Mouse (Mus musculus): ENCODE data around the gene Csnk1g1. TPM values are rescaled to one million over a fixed set of nuclear protein-coding genes. Genes with fewer than 3 reads are reported as not detected.
A peak's percentile ranks its signal among the peaks of the same experiment; 100 is the strongest.

Csnk1g1 gene
- polyA plus RNA-seq, 1 experiment, result 22.4 TPM

DNA sequence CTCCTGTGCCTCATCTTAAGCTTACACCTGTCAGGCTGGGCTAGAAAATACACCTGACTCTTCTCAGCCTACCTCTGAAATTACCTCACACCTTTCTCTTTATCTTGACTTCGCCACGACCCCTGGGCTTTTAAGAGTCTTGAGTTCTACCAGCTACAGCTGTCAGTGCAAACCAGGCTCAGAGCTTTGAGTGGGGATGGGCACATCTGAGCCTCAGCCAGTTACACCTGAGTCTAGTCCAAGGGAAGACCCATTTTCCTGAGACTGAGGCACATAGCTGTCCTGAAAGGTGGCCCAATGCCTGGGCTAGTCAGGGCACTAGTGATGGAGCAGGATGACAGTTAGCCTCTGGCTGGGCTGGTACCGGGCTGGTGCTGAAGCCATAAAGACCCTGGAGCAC lies 158.1 kb downstream of the Csnk1g1 start:
- no peak for DNase-seq (ENCODE audit: extremely low spot score in 1 of 2, low spot score in 1 of 2)

DNA sequence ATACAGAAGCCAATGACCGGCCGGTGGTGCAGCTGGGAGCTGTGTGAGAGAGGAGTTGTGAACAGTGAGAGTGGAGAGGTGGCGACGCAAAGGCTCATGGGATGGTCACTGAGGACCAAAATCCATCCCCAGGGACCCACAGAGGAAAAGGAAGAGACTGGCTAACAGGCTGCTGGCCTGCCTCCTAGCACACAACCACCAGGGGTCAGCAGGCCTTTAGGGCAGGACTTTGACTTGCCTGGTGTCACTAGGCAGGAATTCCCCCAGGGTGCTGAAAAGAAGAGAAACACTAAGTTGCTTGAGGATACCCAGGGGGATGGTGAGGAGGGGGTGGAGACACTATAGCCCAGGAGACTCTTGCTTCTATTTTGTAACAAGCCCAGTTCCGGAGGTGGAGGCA lies 158.8 kb downstream of the Csnk1g1 start:
- no peak for DNase-seq (ENCODE audit: extremely low spot score in 1 of 2, low spot score in 1 of 2)

DNA sequence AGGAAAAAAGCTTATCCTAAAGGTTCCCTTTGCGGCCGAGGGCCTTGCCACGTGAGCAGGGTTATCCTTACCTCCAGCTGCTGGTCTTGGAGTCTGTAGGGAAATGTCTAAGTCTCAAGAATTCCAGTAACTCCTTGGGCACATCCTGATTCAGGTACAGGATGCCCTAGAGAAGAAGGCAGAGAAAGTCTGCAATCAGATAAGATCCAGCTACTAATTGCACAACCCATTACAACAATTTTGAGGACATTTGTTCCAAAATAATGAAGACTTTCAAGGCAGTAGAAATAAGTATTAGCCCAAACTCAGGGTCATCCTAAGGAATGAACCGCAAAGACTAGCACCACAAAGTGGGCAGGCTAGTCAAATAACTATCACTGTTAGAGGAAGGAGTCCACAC lies 159.3 kb downstream of the Csnk1g1 start:
- DNase-seq (ENCODE audit: extremely low spot score in 1 of 2, low spot score in 1 of 2), result no peak

DNA sequence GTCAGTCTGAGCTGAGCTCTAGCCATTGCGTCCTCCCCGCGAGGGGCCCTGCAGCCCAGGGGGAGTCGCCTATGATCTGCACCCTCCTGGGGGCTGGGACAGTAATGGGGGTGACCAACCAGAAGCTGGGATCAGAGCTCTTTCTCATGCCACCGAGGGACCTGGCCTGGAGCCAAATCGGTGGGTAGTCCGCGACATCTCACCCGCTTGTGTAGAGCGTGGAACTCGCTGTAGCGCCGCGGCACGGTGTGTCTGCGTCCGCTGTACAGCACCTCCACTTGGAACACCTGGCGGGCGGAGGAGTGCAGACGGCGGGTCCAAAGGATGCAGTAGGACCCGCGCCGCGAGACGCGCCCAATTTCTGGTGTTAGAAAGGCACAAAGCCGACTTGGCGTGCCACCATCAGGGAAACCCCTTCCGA lies 160.3 kb downstream of the Csnk1g1 start:
- no peak for DNase-seq (ENCODE audit: extremely low spot score in 1 of 2, low spot score in 1 of 2)

DNA sequence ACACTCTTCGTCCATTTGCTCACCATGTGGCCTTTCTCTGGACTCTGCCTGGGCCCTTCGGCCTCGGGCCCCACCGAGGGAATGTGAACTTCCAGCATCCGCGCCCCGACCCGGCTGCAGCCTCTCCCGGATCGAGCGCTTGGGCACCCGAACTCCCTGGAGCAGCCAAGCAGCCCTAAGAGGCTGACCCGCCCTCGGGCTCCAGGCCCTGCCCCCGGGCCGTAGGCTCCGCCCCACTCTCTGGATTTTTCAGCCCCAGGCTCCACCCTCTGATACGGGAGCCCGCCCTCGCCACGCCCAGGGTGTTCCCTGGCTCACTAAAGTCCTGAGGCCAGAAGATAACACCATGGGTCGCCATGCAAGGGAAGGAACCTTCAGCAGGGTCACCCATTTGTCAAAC lies 160.9 kb downstream of the Csnk1g1 start, which contains the start of gene Snx22:
Gene Snx22, minus strand, starts transcription at position 137 of the 400 bp plus-strand sequence.
- DNase-seq (ENCODE audit: extremely low spot score in 1 of 2, low spot score in 1 of 2), result peak; percentile 52 to 74

DNA sequence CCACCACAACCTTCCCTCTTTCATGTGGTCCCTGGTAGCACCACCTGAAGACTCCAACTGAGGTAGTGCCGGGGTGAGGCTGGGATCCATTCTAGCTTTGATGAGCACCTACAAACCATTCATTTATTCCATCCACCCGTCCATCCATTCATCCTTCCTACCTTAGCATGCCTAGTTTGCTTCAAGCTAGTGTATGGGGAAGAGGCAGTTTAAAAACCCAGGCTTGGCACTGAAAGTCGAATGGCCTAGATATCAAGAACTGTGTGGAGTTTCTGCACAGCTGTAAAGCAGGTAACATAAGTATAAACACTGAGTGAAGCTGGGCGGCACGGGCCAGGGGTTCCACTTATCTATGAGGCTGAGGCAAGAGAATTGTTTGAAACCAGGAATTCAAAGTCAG lies 161.4 kb downstream of the Csnk1g1 start:
- DNase-seq (ENCODE audit: extremely low spot score in 1 of 2, low spot score in 1 of 2), result no peak

DNA sequence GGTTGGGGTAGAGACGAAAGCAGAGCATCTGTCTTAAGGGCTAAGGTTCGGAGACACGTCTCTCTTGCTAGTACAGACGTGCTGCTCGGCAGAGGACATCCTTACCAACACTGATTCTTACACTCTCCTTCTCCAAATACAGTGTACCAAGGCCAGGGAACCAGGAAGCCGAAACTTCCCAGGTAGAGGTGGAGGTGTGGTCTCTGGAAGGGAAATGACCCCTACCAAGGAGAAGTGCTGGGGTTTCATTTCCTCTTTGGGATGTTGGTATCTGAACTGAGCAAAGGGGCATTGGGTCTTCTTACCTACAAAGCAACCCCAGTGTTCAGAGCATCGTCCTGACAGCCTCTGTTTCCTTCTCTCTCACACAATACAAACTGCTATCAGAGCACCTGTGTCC lies 164.0 kb downstream of the Csnk1g1 start:
- DNase-seq (ENCODE audit: extremely low spot score in 1 of 2, low spot score in 1 of 2), result no peak

DNA sequence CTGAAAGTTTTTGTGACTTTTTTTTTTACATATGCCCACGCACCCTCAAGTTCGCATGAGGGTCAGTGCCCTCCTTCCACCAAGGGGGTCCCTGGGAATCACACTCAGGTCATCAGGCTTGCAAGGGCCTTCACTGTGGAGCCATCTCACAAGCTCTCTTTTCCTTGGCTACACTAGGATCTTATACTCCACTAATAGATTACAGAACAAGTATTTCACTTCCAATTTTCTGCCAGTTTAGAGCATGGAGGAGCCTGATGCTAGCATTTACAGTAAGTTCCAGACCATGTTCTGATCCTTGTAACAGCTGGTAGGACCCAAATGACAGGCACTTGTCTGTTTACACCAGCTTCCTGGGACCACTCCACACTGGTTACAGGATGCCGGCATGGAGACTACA lies 169.3 kb downstream of the Csnk1g1 start:
- no peak for DNase-seq (ENCODE audit: extremely low spot score in 1 of 2, low spot score in 1 of 2)

DNA sequence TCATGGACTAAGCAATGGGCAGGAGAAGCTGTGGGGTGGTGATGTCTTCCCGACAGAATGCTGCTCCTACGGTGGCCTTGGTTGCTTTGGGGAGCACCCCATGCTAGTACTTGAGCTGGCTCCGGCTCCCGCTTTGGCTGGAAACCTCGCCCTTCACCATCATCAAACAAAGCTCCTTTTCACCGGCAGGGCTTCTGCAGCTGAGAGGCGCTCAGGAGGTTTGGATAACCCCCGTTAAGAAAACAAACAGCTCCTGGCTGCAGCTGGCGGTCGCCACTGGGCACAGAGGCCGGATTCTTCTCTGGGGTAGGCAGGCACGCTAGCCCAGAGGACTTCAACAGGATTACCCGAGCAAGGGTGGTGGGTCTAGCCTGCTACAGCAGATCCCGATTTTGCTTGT lies 169.8 kb downstream of the Csnk1g1 start:
- DNase-seq (ENCODE audit: extremely low spot score in 1 of 2, low spot score in 1 of 2), result no peak

DNA sequence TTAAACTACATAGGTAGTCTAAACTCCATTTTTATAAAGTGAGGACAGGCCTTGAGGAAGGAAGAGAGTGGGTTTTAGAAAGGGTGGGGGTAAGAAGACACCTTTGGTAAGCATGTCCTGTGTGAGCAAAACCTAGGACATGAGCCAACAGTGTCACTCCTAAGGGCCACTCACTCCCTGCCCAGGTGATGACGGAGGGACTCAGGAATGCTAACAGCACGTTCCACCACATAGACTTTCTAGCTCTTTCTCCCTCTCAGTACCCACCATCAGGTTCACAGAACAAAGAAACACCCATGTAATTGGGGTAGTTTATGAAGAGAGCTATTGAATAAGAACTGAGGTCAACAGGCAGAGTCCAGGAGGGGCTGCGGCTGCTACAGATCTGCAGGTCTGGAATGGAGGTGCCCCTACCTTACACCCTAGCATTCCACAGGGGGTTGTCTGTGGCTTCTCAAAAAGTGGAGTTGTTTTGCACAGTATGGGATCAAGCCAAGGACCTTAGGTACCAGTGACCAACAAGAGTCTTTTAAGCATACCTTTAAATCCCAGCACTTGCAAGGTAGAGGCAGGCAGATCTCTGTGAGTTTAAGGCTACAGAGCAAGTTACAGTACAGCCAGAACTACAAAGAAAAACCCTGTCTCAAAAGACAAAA lies 172.2 kb downstream of the Csnk1g1 start:
- no peak for DNase-seq (ENCODE audit: extremely low spot score in 1 of 2, low spot score in 1 of 2)

DNA sequence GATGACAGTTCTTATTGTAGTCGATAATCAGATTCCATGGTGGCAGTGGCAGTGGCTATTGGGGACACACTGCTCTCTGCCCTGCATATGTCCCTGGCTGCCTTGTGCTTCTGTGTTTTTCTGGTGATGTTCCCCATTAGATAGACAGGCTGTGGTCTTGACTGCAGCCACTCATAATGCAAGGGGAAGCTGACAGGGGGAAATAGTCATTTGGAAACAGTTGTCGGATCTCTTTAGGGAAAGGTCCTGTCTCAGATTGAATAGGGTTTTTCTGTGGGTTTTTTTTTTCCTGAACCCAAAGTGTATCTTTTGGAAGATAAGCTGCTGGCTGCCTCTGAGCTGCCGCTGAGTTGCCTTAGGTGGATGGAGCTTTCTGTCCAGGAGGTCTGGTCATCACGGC lies 173.3 kb downstream of the Csnk1g1 start:
- no peak for DNase-seq (ENCODE audit: extremely low spot score in 1 of 2, low spot score in 1 of 2)

DNA sequence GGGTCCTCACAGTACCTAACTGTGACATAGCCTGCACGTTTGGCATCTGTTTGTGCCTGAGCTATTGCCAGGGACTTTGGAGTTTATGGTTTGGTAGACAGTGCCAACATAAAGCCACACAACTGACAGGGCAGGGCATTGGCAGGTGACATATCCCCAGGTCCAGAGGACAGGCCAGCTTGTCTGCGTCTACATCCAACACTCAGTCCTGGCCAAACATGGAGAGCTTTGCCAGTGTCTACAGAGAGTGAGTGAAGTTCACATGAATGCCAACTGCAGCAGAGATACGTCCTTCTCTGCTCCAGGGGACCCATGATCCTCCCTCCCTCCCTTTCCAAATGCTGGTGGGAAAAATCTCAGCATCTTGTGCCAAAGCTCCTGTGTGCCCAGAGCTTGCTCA lies 175.4 kb downstream of the Csnk1g1 start:
- DNase-seq (ENCODE audit: extremely low spot score in 1 of 2, low spot score in 1 of 2), result no peak

DNA sequence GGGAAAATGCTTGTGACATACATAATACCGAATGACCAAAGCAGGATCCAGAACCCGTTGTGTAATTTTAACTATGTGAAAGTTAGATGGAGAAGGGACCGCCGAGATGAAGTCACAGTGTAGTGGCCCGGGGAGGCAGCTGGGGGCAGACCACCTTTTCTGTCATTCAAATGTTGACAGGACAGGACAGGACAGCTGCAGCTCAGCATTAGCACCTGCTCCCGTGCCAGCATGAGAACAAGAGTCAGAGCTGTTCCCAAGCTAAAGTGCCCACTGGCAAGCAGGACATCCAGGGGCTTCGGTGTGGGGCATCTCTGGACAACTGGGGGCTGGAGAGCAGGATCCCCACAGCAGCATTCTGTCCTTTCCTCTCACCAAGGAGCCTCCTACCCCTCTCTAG lies 178.3 kb downstream of the Csnk1g1 start:
- DNase-seq (ENCODE audit: extremely low spot score in 1 of 2, low spot score in 1 of 2), result no peak

DNA sequence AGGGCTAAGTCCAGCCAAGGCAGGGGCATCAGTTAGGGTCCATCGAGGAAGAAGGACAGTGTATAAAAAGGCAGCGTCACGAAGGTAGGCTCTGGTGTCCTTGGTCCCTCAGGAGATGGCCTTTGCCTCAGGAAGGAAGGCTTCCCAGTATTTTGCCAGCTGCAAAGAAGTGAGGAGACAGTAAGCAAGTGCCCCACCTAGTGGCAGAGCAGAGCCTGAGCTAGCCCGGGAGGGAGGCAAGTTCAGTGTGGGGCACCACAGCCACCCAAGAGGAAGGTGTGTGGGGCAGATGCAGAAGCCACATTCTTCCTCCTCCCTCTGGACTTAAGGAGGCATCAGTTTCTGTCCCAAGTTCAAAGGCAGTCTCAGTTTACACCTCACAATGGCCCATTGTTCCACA lies 179.7 kb downstream of the Csnk1g1 start:
- peak in 1 of 2 experiments; percentile 75 for DNase-seq (ENCODE audit: extremely low spot score in 1 of 2, low spot score in 1 of 2)

DNA sequence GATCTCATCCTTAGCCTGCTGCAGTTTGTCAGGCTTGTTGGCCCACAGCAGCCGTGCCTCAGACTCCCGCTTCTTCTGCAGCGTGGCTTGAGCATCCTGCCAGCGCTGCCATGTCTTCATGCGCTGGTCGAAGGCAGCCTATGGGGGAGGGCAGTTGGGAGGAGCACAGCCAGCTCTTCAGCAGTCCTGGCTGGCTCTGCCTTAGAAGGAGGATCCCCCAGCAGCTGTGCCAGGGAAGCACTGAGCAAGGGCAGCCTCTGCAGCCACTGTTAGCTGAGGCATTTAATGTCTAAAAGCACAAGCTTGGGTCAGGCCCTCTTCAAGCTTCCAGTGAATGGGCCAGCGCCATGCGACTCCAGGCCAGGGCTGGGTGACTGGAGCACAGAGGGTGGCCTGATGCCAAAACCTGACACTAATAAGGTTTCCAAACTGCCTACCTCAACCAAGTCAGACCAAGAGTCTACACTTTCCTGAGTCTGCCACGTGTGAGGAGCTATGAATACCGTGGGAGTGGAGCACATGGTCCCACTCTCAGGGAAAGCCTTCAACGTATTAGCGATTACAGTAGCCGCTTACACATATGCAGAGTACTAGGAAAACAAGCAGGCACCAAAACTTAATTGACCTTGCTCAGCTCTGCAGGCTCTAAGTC lies 182.0 kb downstream of the Csnk1g1 start:
- DNase-seq (ENCODE audit: extremely low spot score in 1 of 2, low spot score in 1 of 2), result no peak

DNA sequence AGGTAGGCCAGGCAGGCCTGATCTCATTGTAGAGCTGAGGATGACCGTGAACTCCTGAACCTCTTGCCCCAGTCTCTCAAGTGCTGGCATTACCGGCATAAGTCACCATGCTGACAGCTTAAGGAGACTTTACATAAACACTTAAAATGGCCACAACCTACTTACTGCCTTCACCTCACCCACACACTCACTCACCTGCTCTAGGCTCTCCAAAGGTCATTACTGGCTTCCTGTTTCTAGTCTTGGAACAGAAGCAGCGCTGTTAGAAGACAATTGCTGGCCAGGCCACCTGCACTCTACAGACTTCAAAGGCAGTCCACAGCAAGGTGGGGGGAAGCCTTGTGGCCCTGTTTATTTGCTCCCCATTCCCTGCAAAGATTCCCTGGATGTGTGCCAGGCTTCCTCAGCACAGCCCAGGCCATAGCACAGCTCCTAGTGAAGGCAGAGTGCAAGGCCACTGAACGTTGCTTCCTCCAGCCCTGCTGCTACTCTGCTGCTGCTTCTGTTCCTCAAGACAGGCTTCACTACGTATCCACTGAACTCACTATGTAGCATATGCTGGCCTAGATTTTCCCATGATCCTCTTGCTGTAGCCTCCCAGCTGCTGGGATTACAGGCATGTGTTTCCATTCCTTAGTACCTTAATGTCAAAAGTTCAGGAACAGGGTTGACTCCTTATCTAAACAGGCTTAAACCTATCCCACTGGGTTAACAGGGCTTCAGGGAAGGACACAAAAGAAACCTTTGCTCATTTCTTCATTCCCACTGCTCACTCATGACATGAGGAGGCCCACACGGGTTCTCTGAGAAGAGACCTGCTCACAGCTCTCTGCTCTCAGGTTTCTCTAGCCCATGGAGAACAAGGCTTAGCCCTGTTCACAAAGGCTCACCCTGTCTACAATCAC lies 182.9 kb downstream of the Csnk1g1 start:
- no peak for DNase-seq (ENCODE audit: extremely low spot score in 1 of 2, low spot score in 1 of 2)

DNA sequence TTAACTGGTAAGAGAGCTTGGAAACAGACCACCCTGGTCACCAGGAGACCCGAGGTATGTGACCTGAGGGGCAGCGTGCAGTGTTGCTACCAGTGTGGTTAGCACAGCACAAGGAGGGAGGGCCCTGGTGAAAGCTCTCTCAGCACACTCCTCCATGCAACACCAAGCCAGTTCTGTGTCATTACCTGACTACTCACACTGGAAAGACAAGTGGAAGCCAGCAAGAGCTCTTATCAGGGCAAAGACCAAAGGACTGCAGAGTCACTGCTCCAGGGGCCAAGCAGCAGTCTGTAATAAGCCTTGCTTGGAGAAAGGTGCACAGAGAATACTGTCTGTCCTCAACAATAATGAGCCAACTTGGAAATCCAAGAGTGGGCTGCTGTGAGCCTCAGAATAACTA lies 183.9 kb downstream of the Csnk1g1 start:
- DNase-seq (ENCODE audit: extremely low spot score in 1 of 2, low spot score in 1 of 2), result no peak

All from frontal cortex, adult 2 months (tissue).